Mouse (Mus musculus) C2C12 (cell line): ENCODE data around the gene Tom1l2. TPM values are rescaled to one million over a fixed set of nuclear protein-coding genes. Genes with fewer than 3 reads are reported as not detected.

ENCODE experiments used
- H3K27me3 ChIP-seq: one replicate; pipeline ENCODE4 v1.6.1; 2011; ENCODE audit not compliant: control insufficient read depth, insufficient read depth, insufficient read length
- H3K36me3 ChIP-seq: one replicate; pipeline ENCODE4 v1.6.1; 2011; ENCODE audit not compliant: control insufficient read depth, insufficient read depth
- H3K4me3 ChIP-seq: one replicate; pipeline ENCODE4 v1.5.1; 2011; ENCODE audit warnings: mild to moderate bottlenecking, control low read depth; ENCODE audit not compliant: poor library complexity, insufficient read depth, severe bottlenecking
- H3K79me2 ChIP-seq: one replicate; pipeline ENCODE4 v1.6.1; 2011; ENCODE audit not compliant: control insufficient read depth, insufficient read depth
- H3K79me3 ChIP-seq: one replicate; pipeline ENCODE4 v1.6.1; 2011; ENCODE audit warnings: low read depth, control low read depth
- H3ac ChIP-seq: one replicate; pipeline ENCODE3; 2011; ENCODE audit warnings: low read depth; ENCODE audit not compliant: control insufficient read depth, insufficient read length
- CEBPB ChIP-seq: IDR thresholded peaks from one replicate; pipeline ENCODE4 v1.6.1; 2011; ENCODE audit warnings: low read depth, mild to moderate bottlenecking, control low read depth, moderate library complexity
- CTCF ChIP-seq: IDR thresholded peaks from one replicate; pipeline ENCODE4 v1.5.1; 2011; ENCODE audit not compliant: control insufficient read depth, insufficient read depth, insufficient read length
- FOSL1 ChIP-seq: IDR thresholded peaks from one replicate; pipeline ENCODE4 v1.8.0; 2011; ENCODE audit warnings: mild to moderate bottlenecking, low read length; ENCODE audit not compliant: poor library complexity, insufficient read depth, severe bottlenecking
- MAX ChIP-seq: IDR thresholded peaks from one replicate; pipeline ENCODE4 v1.6.1; 2011; ENCODE audit warnings: mild to moderate bottlenecking, control low read depth
- MYOD1 ChIP-seq: IDR thresholded peaks from one replicate; pipeline ENCODE4 v1.6.1; 2011; ENCODE audit warnings: low read depth; ENCODE audit not compliant: control insufficient read depth, insufficient read length
- MYOG ChIP-seq: IDR thresholded peaks from one replicate; pipeline ENCODE4 v1.6.1; 2011; ENCODE audit not compliant: control insufficient read depth, insufficient read length; ENCODE audit errors: extremely low read depth
- USF1 ChIP-seq: IDR thresholded peaks from one replicate; pipeline ENCODE4 v1.6.1; 2011; ENCODE audit warnings: low read depth, mild to moderate bottlenecking, control low read depth, moderate library complexity
- long read RNA-seq, 2 experiments: library from polyadenylated mRNA; unstranded; transcript quantifications; one replicate each; pipeline ENCODE4 v2.0.0; 2019 to 2020
- polyA plus RNA-seq: library from polyadenylated mRNA; unstranded; fragments of >200 nt; fragmentation: generic; extraction: Trizol; gene quantifications from one replicate; pipeline ENCODE4 v1.2.1, GENCODE M21; 2012; ENCODE audit warnings: missing spikeins

The Tom1l2 gene
- polyA plus RNA-seq = 17.1 TPM
- long read RNA-seq, experiment 1, full-length matches to known transcripts = 1 of 8 reads
- long read RNA-seq, experiment 1, partial matches to known transcripts = 0 of 8 reads
- long read RNA-seq, experiment 1, other reads (novel, unspliced or antisense) = 7 of 8 reads
- long read RNA-seq, experiment 2, full-length matches to known transcripts = 114 of 154 reads
- long read RNA-seq, experiment 2, partial matches to known transcripts = 5 of 154 reads
- long read RNA-seq, experiment 2, other reads (novel, unspliced or antisense) = 35 of 154 reads

DNA sequence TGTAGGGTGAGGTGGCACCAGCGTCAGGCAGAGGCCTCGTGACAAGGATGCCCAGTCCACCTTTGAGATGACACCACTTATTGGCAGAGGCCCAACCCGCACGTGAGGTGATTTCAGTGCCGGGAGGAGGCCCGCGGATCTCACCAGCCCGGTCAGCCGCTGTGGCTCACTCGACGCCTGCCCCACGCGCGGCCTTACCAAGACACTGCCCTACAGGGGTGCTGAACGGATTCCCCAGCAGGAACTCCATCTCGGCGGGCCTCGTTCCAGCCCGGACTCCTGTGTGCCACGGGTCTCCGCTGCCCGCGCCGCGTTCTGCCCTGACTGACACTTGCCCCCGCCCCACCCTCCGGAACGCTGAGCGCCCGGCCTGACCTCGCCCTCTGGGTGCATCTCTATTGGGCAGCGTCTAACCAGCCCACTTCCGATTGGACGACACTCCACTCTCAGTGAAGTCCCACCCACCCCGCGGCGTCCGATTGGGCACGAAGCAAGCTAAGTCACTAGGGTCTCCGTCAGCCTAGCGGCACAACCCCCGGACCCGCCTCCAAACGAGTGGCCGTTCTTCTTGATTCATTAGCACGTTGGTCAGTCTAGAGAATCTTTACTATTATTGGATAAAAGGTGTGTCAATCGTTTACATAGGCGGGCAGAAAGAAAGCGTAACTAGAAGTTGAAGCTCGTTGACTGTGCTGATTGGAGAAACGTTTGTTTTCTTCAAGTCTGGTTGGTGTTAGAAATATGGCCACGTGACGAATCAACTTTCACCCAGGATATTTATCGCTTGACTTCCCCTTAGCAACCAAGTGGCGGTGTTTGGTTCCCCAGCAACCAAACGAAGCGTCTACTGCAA is at the start of gene Tom1l2, which contains the start of gene Drc3:
Gene Tom1l2 (minus strand): TSS at position 347 of the 853 bp plus-strand sequence.
Gene Drc3 (plus strand): TSS at position 771 of the 853 bp plus-strand sequence.
- H3K36me3 ChIP-seq = no peaks in the 10 kb centered on the region
- H3K79me2 ChIP-seq = peaks cover 36% of the 10 kb centered on the region
- no peaks in the 10 kb centered on the region for H3K27me3 ChIP-seq
- H3ac ChIP-seq = peak within 1 kb of the TSS; percentile 80
- peak; percentile 98 for TF ChIP-seq USF1
- peak; percentile 45 for TF ChIP-seq MAX
- TF ChIP-seq FOSL1 = no peak
- peak within 1 kb of the TSS; percentile 61 for H3K4me3 ChIP-seq
- H3K79me3 ChIP-seq = peaks cover 9% of the 10 kb centered on the region

DNA sequence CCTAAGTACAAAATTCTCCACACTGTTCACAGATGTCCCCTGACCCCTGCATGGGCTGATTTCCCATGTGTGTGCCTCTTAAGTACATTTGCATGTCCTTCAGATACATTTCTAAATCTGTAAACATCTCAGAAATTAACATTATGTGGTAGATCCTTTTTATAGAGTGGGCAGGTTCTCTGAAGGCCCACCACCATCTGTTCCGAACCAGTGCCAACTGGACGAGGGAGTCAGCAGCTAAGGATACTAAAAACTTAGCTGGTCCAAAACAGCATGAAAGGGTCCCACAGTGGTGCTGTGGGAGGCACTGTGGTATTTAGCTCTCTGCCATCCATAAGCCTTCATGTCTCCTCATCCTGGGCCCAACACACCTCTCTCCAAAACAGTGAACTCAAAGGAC is 44.5 kb upstream of the Tom1l2 start:
- Histone ChIP-seq H3ac (no peak overlapping the region), H3K79me3 (no peaks in the 10 kb centered on the region), H3K36me3 (peaks cover 12% of the 10 kb centered on the region), H3K27me3 (no peaks in the 10 kb centered on the region), H3K4me3 (no peak overlapping the region), H3K79me2 (no peaks in the 10 kb centered on the region)
- TF ChIP-seq MYOG = no peak
- no peak for TF ChIP-seq CTCF
- no peak for TF ChIP-seq CEBPB
- TF ChIP-seq MYOD1 = no peak
- no peak for TF ChIP-seq FOSL1
- no peak for TF ChIP-seq MAX
- TF ChIP-seq USF1 = no peak

DNA sequence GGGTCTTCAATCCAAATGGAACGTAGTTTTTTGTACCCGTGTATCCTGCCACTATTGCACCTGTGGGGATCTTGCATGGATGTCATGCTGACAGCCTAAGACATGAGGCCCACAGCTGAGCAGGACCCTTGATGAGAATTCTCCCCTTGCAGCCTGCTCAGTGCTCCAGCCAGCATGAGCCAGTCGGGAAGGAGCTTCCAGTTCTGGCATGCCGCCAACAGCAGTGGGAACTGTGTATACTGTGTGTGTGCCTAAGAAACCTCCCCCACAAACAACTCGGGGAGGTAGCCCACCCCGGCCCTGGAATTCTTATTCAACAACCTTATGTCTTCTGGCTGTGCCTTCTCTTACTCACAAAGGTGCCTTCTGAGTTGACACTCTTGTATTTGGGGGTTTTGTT is 43.8 kb upstream of the Tom1l2 start:
- Histone ChIP-seq H3K79me2 (no peaks in the 10 kb centered on the region), H3K36me3 (peaks cover 7% of the 10 kb centered on the region), H3ac (no peak overlapping the region), H3K27me3 (no peaks in the 10 kb centered on the region), H3K79me3 (no peaks in the 10 kb centered on the region), H3K4me3 (no peak overlapping the region)
- TF ChIP-seq MAX = no peak
- TF ChIP-seq MYOG = no peak
- no peak for TF ChIP-seq USF1
- no peak for TF ChIP-seq CEBPB
- TF ChIP-seq FOSL1 = no peak

DNA sequence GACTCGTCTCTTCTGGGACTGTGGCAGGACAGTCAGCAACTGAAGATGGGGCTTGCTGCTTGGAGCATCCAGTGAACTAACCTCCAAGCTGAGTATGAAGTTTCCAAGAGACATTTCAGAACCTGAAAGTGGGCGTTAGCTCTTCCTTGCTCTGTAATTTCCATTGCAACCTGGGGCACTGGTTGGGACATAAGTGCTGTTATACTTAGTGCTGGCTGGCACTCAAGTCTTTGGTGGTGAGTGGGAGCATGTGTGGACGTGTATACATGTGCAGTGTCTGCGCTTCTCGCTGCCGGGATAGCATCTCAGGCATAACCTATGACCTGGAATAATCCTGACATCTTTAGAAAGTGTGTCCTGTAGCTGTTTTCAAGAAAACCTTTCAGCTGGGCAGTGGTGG is 38.6 kb upstream of the Tom1l2 start:
- no peaks in the 10 kb centered on the region for H3K36me3 ChIP-seq
- no peaks in the 10 kb centered on the region for H3K79me2 ChIP-seq
- no peaks in the 10 kb centered on the region for H3K27me3 ChIP-seq
- H3ac ChIP-seq = no peak overlapping the region
- H3K79me3 ChIP-seq = no peaks in the 10 kb centered on the region
- TF ChIP-seq USF1 (no peak), MYOD1 (no peak), CTCF (no peak), CEBPB (no peak), MYOG (no peak), FOSL1 (no peak), MAX (no peak)
- no peak overlapping the region for H3K4me3 ChIP-seq

DNA sequence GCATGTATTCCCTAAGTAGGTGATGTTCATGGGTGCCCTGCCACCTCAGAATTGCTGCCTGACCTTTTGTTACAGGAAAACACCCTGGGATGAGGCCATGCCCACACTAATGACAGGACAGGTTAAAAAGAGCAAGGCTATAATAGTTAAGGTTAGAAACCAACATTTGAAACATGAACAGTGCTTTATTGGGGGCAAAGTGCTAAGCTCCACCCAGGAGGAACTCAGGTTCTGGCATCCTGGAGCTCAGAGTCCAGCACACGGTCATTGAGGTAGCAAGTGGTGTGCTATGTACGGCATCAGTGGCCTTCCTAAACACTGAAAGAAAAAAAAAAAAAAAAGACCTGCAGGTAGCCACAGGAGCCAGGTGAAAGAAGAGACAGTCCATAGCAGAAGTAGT is 35.2 kb upstream of the Tom1l2 start:
- Histone ChIP-seq H3K79me2 (no peaks in the 10 kb centered on the region), H3K27me3 (peaks cover 12% of the 10 kb centered on the region), H3K79me3 (no peaks in the 10 kb centered on the region), H3K4me3 (no peak overlapping the region), H3K36me3 (no peaks in the 10 kb centered on the region), H3ac (no peak overlapping the region)
- TF ChIP-seq FOSL1 (no peak), MAX (no peak), CEBPB (no peak), CTCF (no peak), USF1 (no peak), MYOG (no peak)
